Comparison of ENCODE assay signal across 8 mouse cellular contexts in the genomic region with DNA sequence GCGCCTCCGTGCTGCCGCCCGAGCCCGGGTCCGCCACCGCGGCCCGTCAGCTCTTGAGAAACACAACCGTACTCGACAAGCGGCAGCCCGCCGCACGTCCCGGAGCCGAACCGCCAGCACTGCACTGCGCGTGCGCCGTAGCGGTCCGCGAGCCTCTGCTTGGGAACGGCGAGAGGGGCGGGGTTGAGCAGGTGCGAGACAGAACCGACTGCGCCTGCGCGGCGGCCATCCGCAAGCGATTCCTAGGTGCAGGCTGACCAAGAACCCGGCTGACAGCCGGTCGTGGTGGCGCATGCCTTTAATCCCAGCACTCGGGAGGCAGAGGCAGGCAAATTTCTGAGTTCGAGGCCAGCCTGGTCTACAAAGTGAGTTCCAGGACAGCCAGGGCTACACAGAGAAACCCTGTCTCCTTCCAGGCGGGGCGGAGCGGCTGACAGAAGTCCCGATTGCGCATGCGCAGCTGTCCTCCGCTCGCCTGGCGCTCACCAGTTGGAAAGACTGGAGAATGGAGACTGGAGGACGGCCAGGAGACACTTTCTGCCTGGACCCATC. TPM values are rescaled to one million over a fixed set of nuclear protein-coding genes. Genes with fewer than 3 reads are reported as not detected.
DNase-seq lines count a peak whose midpoint lies in the region; ATAC-seq and TF ChIP-seq lines count a peak whose summit lies in the region.

A gene (minus strand): TSS at position 126 of the 552 bp plus-strand sequence.

- 0 out of 4 replicates have a peak, but pooled peaks cover 0 to 3% of the 10 kb centered on the region in 2 experiments for H3K4me1 ChIP-seq in ES-E14 (ENCODE audit: control insufficient read depth in 2 of 2, insufficient read depth in 2 of 2, low read length in 2 of 2, poor library complexity in 1 of 2)
- peaks cover 26% of the 10 kb centered on the region for H3K4me1 ChIP-seq in forebrain, embryonic 15.5 days
- H3K4me1 ChIP-seq in lung, adult 2 months (ENCODE audit: control insufficient read depth, insufficient read depth, low read length): peaks cover 13% of the 10 kb centered on the region

- TF ChIP-seq POLR2A in lung, adult 2 months (IDR thresholded peaks at IDR 0.05; ENCODE audit: borderline replicate concordance, extremely low read depth, low read depth, low read length): peak; percentile 70; the same call in 1 of the 2 replicates

- intact Hi-C loops in heart, postnatal 25 days (cut with DNase I): loop anchor here (5.0 to 10.0 kb wide), 3 partner anchors 70 to 943 kb away; a partner anchor contains a TSS

- peak; percentile 86 for DNase-seq in ES-E14 (ENCODE audit: low read depth, low spot score)
- peak; percentile 97 for DNase-seq in cerebellum, adult 11-12 months
- DNase-seq in heart, postnatal 25 days (ENCODE audit: low spot score): peak; percentile 89
- DNase-seq in layer of hippocampus, adult 18-20 months (ENCODE audit: low spot score in 2 of 2): peak; percentile 90 to 96
- DNase-seq in lung, adult 2 months: peak; percentile 94
- DNase-seq in thymus, adult 18-20 months: peak; percentile 87

- H3K27ac ChIP-seq in ES-E14 (ENCODE audit: insufficient read depth, low read depth, low read length, poor library complexity, severe bottlenecking): no peak within 1 kb of the TSS
- H3K27ac ChIP-seq in forebrain, embryonic 15.5 days (replicated peaks): peak within 1 kb of the TSS; percentile 97

- in situ Hi-C loops in ES-E14 (cut with MboI; ENCODE audit: low sequenced_read_pairs in 2 of 2, unreplicated experiment in 2 of 2): loop anchor here in 1 of 2 experiments (25.0 kb wide), 1 partner anchor 255 kb away; a partner anchor contains a TSS

- peak within 1 kb of the TSS; percentile 71 to 73 for H3K4me3 ChIP-seq in ES-E14 (ENCODE audit: insufficient read depth in 1 of 2, low read depth in 1 of 2, low read length in 2 of 2, poor library complexity in 1 of 2, severe bottlenecking in 1 of 2)
- H3K4me3 ChIP-seq in forebrain, embryonic 15.5 days: peak within 1 kb of the TSS; percentile 98
- peak within 1 kb of the TSS; percentile 93 for H3K4me3 ChIP-seq in lung, adult 2 months (replicated peaks; ENCODE audit: extremely low read depth, low read depth, low read length)

- no peaks in the 10 kb centered on the region for H3K9me3 ChIP-seq in ES-E14 (ENCODE audit: control insufficient read depth, insufficient read depth, low read depth, low read length)
- H3K9me3 ChIP-seq in forebrain, embryonic 15.5 days: no peaks in the 10 kb centered on the region

- H3K36me3 ChIP-seq in ES-E14 (ENCODE audit: control insufficient read depth, insufficient read depth, low read length, poor library complexity, severe bottlenecking): peaks cover 3% of the 10 kb centered on the region; the same call in 1 of the 2 replicates
- peaks cover 13% of the 10 kb centered on the region for H3K36me3 ChIP-seq in forebrain, embryonic 15.5 days

- H3K4me2 ChIP-seq in forebrain, embryonic 15.5 days (replicated peaks): peak within 1 kb of the TSS; percentile 92

- under 1% methylated on average over 52 of the region's 52 CpGs for WGBS in forebrain, embryonic 15.5 days
- under 1% methylated on average over 52 of the region's 52 CpGs for WGBS in lung, adult 2 months

- H3K27me3 ChIP-seq in forebrain, embryonic 15.5 days: no peaks in the 10 kb centered on the region

- peak within 1 kb of the TSS; percentile 80 for H3K9ac ChIP-seq in ES-E14 (ENCODE audit: insufficient read depth, low read depth, low read length, poor library complexity, severe bottlenecking)
- H3K9ac ChIP-seq in forebrain, embryonic 15.5 days (replicated peaks): peak within 1 kb of the TSS; percentile 99

- peak; percentile 95 for ATAC-seq in forebrain, embryonic 15.5 days (replicated peaks)
- ATAC-seq in neutrophil, adult 5-6 weeks (ENCODE audit: extremely low read depth, insufficient number of reproducible peaks, low FRiP score, poor library complexity, severe bottlenecking): peak; percentile 78

- TF ChIP-seq CTCF in lung, adult 2 months (IDR thresholded peaks at IDR 0.05; ENCODE audit: insufficient read depth, low read length): no peak

TF ChIP-seq in ES-E14, 5 proteins besides CTCF, POLR2A, EP300 and RAD21:
- TF ChIP-seq MAFK (IDR thresholded peaks at IDR 0.05; ENCODE audit: insufficient read depth, low read depth, low read length) (no peak), ZC3H11A (IDR thresholded peaks at IDR 0.05; ENCODE audit: borderline replicate concordance, low read depth, low read length) (no peak), CHD2 (IDR thresholded peaks at IDR 0.05; ENCODE audit: low read depth, low read length) (no peak), HCFC1 (IDR thresholded peaks at IDR 0.05; ENCODE audit: borderline replicate concordance, insufficient read depth, low read length) (no peak; the same call in 1 of the 2 replicates), ZNF384 (IDR thresholded peaks at IDR 0.05; ENCODE audit: low read depth, low read length) (no peak)

RNA-seq across cellular contexts. Expression of the gene that starts here (rescaled TPM):
- total RNA-seq in ES-E14 (2012; rRNA removed): 10.4 and 18.1 TPM in 2 replicates
- 39.0 and 45.7 TPM in 2 replicates for polyA plus RNA-seq in forebrain, embryonic 15.5 days (2015; fragmentation: Nextera tagmentation; extraction: Ambion mirVana)
- total RNA-seq in heart, postnatal 25 days (2021): 10 to 100 TPM; 20.4 to 23.8 TPM
- total RNA-seq in layer of hippocampus, adult 18-20 months (2021): 10 to 100 TPM; 52.4 to 58.8 TPM
- 13.2 and 22.6 TPM in 2 replicates for polyA plus RNA-seq in lung, adult 2 months (2012; rRNA removed)
- total RNA-seq in neutrophil, adult 5-6 weeks (2017): 62.1 and 64.8 TPM in 2 replicates
